Mouse (Mus musculus) embryo, embryonic 10.5 days (tissue): ENCODE data around the gene Jmjd8.
A peak's percentile ranks its signal among the peaks of the same experiment; 100 is the strongest.

Experiments
- DNase-seq: peaks from one replicate; pipeline ENCODE4 v3.0.0-alpha.2; 2015; ENCODE audit warnings: low spot score

The Jmjd8 gene

DNA sequence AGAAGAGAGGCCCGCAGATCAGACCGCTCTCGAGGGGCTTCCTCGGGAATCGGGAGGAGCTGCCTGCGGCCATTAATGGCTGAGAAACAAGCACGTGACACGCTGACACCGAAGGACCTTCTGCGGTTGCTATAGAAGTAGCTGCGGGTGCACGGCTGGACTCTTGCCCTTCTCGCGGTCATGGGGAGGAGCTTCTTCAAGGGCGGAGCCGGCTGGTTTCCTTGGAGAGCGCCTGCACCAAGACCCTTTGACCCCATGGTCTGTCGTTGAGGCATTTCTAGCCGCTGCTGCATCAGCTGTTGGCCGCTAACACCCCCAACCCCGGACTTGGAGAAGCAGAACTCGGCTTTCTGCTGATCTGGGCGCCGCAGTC lies 4.6 kb downstream of the Jmjd8 start, which contains the start of gene Stub1:
Gene Stub1, minus strand, starts transcription at position 114 of the 373 bp plus-strand sequence.
- DNase-seq: peak; percentile 97

DNA sequence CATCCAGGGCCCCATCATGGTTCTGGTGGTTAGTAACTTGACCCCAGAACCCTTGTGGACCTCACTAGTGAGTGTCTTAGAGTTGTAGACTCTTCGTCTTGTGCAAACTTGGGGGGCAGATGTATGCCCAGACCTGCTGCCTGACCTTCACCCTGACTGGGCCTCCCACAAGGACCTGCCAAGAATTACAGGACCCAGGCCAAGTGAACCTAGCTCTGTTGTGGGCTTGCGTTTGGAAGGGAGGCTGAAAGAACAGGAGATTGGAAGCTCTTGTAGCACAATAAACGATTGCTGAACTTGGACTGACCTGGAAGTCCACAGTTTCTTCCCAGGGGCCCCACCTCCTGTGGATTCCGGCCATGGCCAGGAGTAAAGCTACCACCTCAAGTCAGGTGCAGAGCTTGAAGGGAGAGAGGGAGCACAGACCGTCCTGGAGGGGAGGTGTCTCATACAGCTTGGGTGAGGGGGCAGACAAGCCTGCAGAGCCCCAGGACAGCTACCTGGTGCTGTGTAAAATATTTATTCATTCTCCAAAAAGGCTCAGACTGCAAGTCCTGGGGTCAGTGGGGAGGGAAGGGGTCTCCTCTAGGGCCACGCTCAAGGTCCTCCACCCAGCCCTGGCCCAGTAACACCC lies 5.4 kb downstream of the Jmjd8 start:
- DNase-seq: no peak

DNA sequence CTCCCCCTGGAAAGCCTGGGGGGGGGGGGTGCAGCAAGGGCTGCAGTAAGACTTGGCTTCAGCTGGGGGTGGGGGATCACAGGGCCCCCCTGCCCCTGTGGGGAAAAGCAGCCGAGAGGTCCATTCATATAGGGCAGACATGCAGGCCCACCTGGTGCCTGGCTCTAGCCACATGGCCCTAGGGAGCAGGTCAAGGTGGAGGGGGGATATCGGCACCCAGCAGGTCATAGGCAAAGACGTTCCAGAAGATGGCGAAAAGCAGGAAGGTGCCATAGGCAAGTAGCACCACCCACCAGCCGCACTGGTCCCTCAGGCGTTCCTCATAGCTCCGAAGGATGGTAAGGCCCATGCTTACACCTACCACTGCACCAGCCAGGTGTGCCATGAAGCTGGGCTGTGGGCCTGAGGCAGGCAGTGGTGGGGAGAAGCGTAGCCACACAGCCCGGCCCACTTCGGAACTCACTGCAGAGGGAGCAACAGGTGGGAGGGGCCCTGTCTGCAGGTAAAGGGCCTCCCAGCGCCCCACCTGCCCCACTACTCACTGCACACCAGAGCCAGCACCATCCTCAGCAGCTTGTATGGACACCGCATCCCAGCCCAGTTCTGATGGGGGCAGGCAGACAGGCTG lies 6.0 kb downstream of the Jmjd8 start:
- no peak for DNase-seq

DNA sequence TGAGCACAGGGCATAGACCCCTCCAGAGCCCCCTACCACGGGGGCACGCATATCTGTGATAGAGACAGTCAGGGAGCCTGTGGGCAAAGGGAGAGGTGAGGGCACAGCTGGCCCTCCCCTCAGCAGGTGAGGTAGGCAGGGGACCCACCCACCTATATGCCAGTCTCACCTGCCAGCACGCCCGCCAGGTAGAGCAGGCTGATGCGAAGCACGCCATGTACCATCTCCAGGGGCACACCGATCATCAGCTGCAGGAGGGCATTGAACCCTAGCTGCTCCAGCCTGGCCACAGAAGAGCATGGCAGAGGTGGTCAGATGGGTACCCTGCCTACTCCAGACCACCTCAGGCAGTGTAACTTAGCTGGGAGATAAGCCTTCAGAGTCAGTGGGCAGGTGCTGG lies 6.6 kb downstream of the Jmjd8 start:
- no peak for DNase-seq

DNA sequence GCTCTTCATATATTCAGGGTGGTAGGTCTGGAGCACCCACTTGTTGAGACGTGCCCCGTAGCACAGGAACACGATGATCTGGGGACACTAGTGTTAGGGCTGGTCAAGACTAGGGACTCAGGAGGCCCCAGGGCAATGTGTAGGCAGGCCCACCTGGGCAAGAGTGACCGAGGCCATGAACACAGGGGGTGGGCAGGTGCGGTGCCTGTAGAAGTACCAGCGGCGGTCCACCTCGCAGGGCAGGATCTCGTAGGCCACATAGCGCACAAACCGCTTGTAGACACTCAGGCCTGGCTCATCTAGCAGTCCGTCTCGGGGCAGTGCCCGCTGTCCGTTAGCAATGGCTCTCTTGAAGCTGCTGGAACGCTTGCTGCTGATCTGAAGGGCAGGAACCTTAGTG lies 7.1 kb downstream of the Jmjd8 start:
- no peak for DNase-seq

DNA sequence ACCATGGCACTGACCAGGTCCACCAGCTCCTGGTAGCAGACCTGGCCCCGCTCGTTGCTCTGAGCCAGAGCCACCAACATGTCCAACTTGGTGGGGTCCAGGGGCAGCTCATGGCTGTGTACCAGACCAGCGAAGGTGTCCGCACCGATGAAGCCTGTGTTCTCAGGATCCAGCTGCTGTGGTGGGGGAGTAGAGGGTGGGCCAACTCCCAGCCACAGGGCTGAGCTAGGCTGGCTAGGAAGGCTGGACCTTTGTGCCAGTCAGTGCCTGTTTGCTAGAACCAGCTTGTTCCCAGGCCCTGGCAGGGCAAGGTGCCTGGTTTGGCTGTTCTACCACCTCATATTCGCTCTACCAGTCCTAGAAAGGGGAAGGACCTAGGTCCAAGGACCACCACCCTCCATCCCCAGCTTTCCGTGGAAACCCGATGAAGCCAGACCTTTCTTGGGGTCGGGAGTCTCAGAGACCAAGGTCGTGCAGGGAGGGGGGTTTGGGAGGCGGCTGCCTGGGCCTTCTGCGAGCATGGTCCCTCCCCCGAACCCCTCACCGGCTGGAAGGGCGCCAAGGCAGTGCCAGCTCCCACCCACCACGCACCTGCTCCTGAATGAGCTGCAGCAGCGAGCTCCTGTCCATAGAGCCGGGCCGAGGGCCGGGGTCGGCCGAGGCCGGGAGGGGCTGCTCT lies 7.9 kb downstream of the Jmjd8 start:
- no peak for DNase-seq

DNA sequence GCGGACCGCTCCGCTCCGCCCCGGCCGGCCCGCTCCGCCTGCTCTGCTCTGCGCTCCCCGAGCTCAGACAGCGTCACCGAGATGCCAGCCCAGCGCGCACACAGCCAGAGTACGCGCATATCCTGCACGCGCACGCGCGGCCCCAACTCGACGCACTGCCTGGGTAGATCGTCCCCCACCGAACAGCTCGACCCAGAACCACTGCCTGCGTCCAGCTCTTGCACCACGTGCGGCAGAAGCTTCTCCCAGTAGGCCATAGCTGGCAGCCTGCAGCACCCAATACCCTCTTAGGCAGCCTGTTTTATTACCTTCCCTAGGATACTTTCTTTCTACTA lies 8.4 kb downstream of the Jmjd8 start, which contains the start of gene Rhbdl1:
Gene Rhbdl1, minus strand, starts transcription at position 220 of the 335 bp plus-strand sequence.
- peak; percentile 68 for DNase-seq

DNA sequence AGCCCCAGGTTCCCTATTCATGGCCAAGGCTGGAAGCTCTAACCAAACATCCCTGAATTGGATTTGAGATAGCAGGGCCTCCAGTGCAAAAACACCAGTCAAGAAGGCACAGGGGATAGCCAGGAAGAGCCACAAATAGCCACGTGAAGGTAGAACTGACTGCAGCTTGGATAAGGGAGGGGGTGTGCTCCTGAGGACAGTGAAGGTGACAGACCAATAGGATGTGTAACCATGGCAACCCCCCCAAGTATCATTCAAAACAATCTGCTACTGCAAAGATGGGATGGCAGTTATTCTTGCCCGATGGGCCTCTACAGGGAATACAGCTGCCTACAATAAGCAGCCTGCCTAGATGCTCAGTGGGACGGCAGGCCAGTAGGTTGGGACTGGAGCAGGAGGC lies 8.9 kb downstream of the Jmjd8 start:
- no peak for DNase-seq

DNA sequence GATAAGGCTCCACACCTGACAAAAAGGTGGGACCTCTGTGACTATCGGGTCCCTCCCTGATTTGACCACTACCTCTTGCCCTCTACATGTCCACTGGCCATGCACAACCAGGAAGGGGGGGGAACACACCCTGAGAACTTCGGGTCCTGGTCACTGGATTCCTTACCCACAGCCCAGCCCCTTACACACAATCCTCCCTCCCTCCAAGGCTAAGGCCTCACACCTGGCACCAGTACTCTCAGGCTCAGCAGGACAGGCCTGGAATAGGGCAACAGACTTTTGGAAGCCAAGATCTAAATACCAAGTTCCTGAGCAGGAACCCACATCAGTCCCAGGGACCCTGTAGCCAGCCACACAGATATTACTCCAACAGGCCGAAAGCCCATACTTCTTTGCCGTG lies 10.2 kb downstream of the Jmjd8 start:
- DNase-seq: no peak

DNA sequence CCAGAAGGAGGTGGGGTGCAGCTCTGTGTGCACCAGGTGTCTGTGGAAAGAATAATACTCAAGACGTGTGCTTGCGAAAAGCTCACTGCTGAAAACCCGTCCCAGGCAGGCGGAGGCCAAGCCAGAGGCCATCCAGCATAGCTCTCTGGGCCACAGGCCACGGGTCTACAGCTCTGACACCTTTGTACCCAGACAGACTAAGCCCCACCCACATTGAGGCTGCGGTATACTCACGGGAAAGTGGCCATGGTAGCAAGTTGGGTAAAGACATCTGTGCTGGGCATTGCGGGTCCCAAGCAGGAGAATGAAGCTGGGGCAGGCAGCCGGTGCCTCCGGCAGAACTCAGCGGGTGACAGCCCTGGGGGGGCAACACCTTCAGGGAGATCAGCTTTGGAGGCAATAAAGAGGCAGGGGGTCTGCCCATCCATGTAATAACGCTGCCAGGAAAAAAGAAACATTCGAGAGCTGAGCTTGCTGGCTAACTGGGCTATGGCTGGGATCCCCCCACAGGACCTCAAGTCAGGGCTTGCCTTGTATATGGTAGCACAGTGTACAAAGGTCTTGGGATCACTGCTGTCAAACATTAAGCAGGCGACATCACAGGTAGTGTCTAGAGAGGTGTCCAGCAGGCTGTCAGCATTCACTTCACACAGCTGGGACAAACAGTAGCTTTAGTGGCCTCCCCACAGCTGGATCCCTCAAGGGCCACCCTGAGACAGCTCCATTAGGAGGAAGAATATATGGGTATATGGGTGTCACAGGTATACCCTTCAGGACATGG lies 11.0 kb downstream of the Jmjd8 start:
- no peak for DNase-seq

DNA sequence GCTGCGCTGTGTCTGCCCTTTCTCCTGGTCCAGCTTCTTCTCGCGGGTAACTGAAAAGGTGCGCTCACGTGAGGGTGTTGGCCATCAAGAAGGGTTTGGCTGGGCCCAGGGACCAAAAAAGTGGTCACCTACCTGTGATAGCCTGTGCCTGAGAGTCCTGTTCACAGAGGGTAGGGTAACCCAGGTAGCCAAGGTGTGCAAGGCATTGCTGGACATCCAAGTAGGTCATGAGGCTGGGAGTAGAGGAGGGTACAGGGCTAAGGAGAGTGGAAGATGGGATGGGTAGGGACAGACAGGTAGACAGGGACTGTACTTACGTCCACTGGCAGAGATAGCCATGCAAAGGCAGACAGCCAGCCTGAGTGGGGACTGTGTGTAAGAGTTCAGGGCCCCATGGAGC lies 11.9 kb downstream of the Jmjd8 start:
- no peak for DNase-seq

DNA sequence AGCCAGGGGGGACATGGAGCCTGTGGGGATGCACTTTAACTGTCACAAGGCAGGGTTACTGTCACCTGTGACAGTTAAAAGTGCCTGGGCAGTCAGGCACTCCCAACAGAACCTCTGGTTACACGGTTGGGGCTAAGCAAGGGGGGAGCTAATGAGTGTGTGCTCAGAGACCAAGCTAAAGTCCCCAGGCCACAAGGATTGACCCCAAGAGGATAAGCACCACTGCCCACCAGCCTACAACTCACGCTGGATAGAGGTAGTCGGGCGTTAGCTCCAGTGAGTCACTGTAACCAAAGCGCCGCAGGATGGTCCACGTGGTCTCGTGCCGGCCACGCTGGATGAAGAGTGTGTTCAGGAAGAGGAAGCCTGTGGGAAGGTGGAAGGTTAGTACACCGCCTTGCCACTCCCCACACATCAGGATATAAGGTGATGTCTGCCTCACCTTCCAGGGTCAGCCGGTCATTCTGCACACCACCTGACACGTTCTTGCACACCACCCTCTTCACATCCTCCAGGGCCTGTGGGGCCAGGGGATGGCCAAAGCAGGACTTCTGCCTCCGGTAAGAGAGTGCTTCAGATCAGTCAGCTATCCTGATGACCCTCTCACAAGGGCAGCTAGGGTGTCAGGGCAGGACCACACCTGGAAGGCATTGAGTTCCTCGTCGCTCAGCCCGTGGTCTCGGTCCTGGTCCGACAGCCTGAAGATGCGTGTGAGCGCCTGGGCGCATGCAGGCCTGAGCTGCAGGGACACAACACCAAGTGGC lies 12.6 kb downstream of the Jmjd8 start, which contains the start of gene Gm20683:
Gene Gm20683, minus strand, starts transcription at position 647 of the 764 bp plus-strand sequence.
- DNase-seq: no peak

DNA sequence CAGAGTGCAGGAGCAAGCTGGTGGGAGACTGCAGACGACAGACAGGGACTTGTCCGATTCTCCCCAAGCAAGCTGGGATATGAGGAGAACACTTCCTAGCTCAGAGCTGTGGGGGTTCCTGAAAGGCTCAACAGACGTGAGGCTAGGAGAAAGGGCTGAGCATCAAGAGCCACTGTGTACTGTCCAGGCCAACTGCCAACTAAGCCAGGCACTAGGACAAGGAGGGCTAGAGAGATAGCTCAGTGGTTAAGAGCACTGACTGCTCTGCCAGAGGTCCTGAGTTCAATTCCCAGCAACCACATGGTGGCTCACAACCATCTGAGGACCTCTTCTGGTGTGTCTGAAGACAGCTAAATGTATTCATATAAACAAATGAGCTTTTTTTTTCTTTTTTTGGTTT lies 13.8 kb downstream of the Jmjd8 start:
- DNase-seq: no peak

DNA sequence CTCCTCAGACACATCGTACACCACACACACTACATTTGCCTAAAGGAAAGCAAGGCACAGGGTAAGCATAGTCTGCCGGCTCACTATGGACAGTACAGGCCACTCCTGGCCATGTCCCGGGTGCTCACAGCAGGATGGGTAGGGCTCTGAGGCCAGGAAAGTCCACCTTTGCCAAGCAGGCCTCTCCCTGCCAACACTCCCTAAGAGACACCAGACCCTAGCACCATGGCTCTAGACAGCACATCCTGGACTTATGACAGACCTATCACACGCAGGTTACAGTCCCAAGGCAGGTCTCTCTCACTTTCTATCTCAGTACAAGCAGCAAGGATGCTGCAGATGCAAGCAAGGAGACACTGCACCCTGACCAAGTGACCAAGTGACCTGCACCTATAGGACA lies 14.5 kb downstream of the Jmjd8 start:
- no peak for DNase-seq

DNA sequence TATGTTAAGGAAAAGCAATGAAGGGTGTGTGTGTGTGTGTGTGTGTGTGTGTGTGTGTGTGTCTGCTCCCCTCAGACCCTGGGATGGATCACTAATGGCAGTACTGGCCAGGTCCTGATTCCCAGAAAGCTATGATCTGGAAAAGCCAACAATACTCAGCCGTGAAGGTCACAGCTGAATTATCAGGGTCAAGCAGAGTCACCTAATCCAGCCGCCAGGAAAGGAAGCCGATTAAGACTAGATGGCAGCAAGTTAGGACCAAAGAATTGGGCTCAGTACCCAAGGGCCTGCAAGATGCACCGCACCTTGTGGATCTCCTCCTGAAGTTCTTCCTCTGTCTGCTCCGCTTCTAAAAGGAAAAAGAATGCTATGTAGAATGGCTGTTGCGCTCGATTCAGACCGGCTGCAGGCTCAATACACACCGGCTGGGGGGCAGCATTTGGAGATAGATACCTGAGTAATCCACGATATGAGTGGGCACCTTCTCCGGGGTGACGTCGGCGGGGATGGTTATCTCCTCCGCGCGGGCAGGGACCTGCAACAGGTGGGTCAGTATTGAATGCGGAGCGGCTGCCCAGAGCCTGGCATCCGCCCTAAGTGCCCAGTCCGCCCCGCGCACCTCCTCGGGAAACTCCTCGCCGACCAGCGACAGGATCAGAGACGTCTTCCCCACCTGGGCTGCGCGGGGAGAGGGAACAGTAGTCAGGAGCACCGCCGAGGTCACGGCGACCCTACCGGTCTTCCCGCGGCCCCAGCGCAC lies 15.1 kb downstream of the Jmjd8 start:
- peak; percentile 14 for DNase-seq

DNA sequence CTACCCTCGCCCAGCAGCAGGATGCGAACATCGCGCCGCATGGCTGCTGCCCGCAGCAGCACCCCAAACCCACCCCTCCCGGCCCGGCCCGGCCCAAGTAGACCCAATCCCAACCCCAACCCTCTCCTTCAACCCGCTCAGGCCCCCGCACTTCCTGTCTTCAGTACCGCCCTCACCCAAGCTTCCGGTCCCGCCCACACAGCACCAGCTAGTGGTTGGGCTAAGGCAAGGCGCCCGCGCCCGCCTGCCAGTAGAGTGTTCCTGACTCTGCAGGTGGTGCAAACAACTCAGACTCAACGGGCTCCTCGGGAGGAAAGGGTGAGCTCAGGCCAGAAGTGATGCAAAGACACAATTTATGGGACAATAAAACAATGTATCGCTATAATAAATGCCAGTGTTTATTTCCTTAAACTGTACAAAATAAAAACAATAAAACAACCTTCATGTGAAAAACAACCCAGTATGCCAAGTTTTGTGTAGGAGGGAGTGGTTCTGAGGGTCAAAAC lies 15.8 kb downstream of the Jmjd8 start, which contains the start of gene Rhot2:
Gene Rhot2, minus strand, starts transcription at position 456 of the 506 bp plus-strand sequence.
- DNase-seq: peak; percentile 97

DNA sequence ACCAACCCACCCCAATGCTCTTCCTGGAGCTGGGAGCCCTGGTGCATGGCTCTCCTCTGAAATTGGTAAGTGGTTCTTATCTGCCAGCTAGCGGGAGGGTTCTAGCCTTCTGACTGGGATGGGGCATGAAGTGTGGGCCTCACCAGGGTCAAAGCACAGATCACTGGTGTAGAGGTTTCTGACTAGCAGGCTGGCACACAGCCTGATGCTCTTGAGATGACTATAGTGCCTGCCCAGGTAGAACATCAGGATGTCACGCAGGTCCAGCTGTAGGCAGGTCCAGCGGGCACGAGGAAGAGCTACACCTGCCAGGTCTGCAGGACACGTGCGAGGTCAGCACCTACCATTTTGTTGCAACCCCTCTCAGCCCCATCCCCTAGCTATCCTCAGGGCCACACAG lies 31.6 kb downstream of the Jmjd8 start:
- no peak for DNase-seq

DNA sequence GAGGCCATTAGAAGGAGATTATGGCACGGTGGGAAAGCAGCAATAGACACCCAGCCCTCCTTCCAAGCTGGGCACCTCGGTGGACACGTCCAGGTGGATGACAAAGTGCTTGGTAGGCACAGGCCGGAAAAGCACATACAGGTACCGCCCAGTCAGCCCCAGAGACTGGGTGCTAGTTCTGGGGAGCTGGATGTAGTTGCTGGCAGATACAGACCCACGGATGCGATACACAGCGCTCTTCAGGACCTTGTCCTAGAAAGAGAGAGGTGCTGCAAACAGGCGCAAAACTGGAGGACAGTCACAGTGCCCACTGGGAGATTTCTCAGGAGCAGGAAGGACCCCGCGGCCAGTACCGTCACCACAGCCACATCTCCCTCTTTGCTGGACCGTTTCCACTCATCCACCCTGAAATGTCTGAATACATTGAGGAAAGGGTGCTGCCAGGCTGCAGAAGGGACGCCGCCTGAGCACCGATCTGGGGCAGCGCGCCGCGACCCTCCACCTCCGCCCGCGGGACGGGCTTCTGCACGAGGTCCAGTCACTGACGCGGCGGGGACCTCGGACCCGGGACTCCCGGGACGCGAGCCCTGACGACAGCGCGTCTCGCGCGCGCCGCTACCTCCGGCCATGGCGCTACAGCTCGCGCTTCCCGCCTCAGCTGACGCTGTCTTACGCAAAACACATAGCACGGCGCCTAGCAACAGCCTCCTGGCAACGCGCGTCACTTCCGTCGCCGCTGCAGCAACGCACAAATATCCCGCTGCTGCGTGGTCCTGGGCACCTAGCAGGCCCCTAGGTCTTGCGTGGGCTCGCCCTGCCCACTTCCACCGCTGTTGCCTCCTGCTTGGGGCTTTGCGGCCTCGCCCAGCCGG lies 32.4 kb downstream of the Jmjd8 start, which contains the start of gene Wdr90:
Gene Wdr90, minus strand, starts transcription at position 670 of the 872 bp plus-strand sequence.
- DNase-seq: peak; percentile 95

DNA sequence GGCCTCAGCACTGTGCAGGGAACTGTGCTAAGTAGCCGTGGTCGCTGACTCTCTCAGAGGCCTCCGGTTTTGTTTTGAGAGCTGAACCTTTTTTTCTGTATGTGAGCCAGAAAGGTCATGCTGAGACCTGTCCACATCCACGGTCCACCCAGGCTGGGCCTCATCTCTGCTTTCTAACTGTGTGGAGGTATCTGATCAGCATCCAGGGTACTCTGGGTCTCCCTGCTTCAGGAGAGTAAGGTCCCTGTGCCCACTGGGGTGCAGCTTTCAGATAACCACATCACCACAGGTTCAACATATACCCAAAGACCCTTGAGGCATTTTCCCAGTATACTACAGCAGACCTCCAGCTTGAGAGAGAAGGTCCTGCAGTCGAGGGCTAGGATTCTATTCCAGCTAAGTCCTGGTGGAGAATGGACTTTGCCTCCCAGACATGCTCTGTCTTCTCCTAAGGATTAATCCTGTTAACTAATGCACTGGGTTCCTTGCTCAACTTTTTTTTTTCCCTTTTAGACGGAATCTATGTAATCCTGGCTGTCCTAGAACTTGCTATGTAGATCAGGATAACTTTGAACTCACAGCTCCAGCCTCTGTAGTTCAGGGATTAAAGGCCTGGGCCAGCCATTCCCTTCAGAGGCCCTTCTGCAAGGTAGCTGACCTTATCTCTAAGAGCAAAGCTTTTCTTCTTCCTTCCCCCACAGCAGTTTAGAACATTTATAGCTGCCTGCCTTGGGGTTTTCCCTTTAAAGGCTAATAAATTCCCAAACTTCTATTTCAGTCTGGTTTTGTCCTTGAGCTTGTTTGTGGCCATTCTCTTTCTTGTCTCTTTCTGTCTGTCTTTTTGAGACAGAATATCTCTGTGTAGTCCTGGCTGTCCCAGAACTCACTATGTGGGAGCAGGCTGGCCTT lies 33.3 kb downstream of the Jmjd8 start:
- DNase-seq: no peak
